Mouse (Mus musculus) gastrocnemius, postnatal 36 days (tissue): ENCODE results near the gene Endod1. TPM values are rescaled to one million over a fixed set of nuclear protein-coding genes. Genes with fewer than 3 reads are reported as not detected.

Experiments used
- DNase-seq, 2 experiments: peaks; one replicate each; pipeline ENCODE4 v3.0.0; 2022
- intact Hi-C: fragments of 180-260 bp; cut with DNase I; formaldehyde crosslinking; loops from one replicate; pipeline ENCODE4 v1.15.1; 2025
- total RNA-seq, 2 experiments: library from RNA; stranded (reverse); gene quantifications; 2 replicates each; pipeline ENCODE4 v1.2.3; 2021

Endod1 gene
- total RNA-seq, 2 experiments from 2014 or later = 3.0 to 4.8 TPM

DNA sequence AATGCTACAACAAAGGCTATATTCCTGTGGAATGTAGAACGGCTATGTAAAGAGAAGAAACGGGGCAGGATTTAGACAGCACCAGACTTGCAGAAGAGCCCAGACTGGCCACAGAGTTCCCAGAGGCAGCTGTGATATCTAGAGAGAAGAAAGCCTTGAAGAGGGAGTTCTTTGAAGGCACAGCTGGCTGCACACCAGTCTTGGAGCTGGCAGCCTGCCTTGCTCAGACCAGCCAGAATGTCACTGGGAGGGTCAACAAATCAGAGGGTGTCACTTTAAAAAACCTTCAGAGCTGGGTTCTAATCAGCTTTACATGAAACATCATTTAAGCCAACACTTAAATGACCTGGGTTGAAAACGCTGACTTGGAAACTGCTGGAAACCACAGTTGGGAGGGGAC, 42.6 kb downstream of the Endod1 start:
- DNase-seq = no peak
- intact Hi-C loops = no loop called here

- intact Hi-C loops = no loop called here
- no peak for DNase-seq
Observed at GRCm38 (mm10) chr9:14336901-14337300, 44.4 kb downstream of the Endod1 start.

DNA sequence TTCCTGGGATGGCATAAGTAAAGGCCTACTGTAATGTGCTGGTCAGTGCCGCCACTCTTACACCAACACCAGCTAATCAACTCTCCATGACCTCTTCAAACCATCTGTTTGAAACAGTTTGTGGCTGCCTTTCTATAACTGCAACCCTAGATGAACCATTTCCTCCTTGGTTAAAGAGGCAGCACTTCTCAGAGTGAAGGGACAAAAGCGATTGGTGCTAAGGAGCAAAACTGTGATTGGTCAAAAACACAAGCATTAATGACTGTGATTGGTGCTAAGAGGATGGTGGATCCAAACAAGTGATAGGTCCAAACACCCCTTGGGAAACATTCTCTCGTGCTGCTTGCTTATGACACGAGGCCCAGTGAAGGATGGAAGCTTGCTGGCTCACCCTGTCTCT, 45.5 kb downstream of the Endod1 start:
- intact Hi-C loops = no loop called here
- DNase-seq = no peak

GRCm38 (mm10) chr9:14316618-14317017, 64.7 kb downstream of the Endod1 start:
- no peak for DNase-seq
- intact Hi-C loops = no loop called here

GRCm38 (mm10) chr9:14314477-14314876, 66.8 kb downstream of the Endod1 start:
- no peak for DNase-seq

GRCm38 (mm10) chr9:14313968-14314367, 67.3 kb downstream of the Endod1 start:
- DNase-seq = no peak
- intact Hi-C loops = no loop called here

More at GRCm38 (mm10) chr9:14314477-14314876, 66.8 kb downstream of the Endod1 start:
- intact Hi-C loops = no loop called here

DNA sequence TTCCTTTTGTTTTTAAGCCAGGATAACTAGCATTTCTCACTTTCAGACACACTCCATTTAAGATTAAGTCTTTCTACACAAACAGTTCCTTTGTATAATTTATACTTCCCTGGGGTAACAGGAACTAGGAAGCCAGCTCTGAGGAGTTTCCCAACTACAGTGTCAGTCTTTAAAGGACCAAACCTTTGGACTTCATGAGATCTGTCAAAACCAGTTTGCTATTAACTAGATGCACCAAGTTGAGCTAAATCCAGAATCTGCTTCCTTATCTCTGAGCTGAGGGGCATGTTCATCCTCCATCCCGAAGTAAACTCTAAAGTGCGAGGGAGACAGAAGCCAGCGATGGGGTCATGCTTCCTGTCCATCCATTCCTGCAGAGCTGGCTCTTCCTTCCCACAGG, 74.0 kb downstream of the Endod1 start:
- intact Hi-C loops = no loop called here
- DNase-seq = no peak

GRCm38 (mm10) chr9:14304262-14304968, 76.9 kb downstream of the Endod1 start:
- intact Hi-C loops = no loop called here
- no peak for DNase-seq

Other genes with a start within 250 kb of the Endod1 start
- gene Sesn3, start 106.4 kb downstream of the Endod1 start, total RNA-seq = 10 to 100 TPM; 20.6 to 24.4 TPM
- not detected for gene Kdm4d, start 119.0 kb upstream of the Endod1 start, total RNA-seq
- 10 to 100 TPM; 87.3 to 95.2 TPM for gene Cwc15, start 119.1 kb upstream of the Endod1 start, total RNA-seq